Mouse (Mus musculus) testis, postnatal 14 days (tissue): ENCODE data around the gene Ewsr1.
"Not testable (repeated sequence)": the region's sequence is repeated elsewhere in the genome, so short reads cannot be mapped to it uniquely, and the experiment has no call there.

Experiments used
- DNase-seq: peaks from one replicate; pipeline ENCODE4 v3.0.0; 2021; ENCODE audit warnings: low spot score

Ewsr1 gene

DNA sequence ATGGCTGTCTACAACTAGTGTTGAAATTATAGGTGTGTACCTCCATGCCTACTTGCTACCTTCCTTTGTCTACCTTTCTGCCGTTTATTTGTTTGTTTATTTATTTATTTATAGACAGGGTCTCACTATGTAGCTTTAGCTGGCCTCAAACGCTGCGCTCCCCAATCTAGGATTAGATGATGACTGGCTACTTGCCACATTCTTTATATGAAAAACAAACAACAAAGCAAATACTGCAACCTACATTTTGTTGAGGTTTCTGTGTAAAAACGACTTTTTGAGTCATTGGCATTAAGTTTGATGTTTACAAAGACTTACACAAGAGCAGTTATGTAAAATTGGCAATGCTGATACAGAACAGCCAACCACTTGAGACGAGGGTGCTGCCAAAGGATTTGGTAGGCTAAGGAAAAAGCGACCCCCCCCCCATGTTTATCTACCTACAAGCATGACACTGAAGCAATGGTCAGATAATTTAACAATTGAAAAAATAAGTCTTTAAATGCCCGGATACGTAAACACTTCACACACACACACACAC, 2.5 kb downstream of the Ewsr1 start:
- no peak for DNase-seq

DNA sequence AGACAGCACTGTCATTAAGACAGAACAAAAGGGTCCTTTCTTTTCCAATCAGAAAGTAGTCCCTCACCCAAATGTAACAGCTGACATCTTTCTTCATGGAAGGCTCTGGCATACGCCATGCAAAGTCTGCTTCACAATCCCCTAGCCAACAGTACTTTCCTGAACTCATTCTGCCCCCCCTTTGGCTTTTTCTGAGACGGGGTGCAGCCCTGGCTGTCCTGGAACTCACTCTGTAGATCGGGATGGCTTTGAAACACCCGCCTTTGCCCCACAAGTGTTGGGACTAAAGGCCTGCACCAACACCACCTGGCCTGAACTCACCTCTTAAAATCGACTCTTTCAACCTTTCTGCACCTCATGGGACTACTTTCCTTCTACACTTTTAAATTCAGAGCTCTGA, 3.2 kb downstream of the Ewsr1 start:
- DNase-seq: no peak

- DNase-seq: no peak
Observed at GRCm38 (mm10) chr11:5091706-5092105, 7.4 kb downstream of the Ewsr1 start.

GRCm38 (mm10) chr11:5089147-5089546, 9.9 kb downstream of the Ewsr1 start:
- DNase-seq: no peak

- DNase-seq: not testable (repeated sequence)
Observed at GRCm38 (mm10) chr11:5076843-5077242, 22.2 kb downstream of the Ewsr1 start.

- DNase-seq: no peak
Observed at GRCm38 (mm10) chr11:5075760-5076159, 23.3 kb downstream of the Ewsr1 start.

GRCm38 (mm10) chr11:5074882-5075281, 24.2 kb downstream of the Ewsr1 start:
- no peak for DNase-seq

- no peak for DNase-seq
Observed at GRCm38 (mm10) chr11:5068126-5068971, 30.7 kb downstream of the Ewsr1 start.

DNA sequence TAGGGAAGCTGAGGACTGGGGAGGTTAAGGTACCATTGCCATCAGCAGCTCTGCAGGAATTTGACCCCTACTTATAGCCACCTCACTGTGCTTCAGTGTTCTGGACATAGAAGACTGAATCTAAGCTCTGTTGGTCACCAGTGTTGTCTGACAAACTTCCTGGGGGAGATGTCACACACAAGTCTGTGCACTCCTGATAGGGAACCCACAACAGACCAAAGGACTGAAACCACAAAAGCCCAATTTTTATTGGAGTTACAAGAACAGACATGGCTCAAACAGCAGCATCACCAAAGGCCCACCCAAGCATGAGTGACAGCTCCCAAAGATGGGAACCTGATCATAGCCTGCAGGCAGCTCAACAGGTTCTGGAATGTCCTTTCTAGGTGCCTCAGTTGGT, 32.0 kb downstream of the Ewsr1 start:
- DNase-seq: no peak

DNA sequence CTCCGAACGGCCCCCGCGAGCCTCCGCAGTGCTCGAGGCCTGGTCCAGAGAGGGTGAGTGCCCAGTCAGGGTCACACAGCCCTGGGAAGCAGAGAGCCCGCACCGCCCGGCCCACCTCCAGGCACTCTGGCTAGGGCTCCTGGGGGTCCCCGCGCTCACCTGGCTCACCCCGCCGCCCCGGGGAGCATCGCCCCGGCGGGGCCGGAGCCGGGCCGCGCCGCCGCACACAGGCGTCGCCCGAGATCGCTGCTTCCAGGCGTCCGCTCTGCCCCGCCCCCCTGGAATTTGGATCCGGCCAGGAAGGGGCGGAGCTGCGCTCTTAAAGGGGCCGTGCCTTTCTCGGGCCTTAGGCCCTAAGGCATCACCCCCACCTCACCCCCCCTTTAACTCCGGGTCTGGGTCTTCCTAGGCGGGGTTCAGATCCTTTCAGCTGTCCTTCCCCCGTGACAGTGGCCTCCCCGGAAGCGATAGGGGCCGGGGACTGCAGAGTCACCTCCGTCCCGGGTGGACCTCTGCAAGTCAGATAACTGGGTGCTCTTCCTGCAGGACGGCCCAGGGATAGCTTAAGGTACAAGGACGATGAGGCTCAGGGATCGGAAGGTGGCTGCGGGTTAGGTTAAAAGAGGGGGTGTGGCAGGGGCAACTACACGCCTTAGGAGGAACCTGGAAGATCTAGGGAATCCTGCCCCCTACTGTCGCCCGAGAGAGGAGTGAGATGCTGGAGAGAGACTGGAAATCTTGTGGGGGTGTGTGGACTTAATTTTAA, 33.8 kb downstream of the Ewsr1 start, which contains the start of gene Gas2l1:
TSS of gene Gas2l1 (minus strand) at position 272 of the 766 bp plus-strand sequence.
- peak; percentile 89 for DNase-seq

DNA sequence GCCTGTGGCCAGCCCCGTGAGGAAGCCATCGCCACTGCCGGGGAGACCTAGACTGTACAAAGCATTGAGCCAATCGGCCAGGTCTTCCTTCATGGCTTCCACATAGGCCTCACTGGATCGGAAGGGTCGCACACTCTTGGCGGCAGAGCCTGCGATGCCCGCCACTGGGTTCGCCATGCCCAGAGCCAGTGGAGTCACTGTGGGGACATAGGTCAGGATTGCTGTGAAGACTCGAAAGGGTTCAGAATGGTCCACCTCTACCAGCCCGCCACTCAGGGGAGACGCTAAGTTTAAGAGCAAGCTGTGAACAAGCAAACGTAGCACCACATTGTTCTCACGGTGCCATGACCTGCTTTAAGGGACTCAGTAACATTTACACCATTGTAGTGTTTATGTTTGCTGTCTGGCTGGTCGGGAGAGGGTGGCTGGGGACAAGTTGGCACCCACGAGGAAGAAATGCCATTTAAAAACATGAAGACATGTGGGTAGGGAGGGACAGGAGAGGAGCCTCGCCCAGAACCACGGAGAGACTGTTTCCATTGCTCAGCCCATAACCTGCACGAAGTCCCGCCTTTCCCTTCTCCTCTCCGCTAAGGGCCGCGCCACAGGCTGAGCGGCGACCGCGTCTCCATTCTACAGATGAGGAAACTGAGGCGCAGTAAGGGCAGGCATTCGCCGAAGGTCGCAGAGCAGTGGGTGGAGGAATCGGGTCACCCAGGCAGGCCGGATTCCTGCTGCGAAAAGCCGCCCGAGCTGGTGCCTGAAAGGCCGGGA, 34.6 kb downstream of the Ewsr1 start:
- DNase-seq: no peak

DNA sequence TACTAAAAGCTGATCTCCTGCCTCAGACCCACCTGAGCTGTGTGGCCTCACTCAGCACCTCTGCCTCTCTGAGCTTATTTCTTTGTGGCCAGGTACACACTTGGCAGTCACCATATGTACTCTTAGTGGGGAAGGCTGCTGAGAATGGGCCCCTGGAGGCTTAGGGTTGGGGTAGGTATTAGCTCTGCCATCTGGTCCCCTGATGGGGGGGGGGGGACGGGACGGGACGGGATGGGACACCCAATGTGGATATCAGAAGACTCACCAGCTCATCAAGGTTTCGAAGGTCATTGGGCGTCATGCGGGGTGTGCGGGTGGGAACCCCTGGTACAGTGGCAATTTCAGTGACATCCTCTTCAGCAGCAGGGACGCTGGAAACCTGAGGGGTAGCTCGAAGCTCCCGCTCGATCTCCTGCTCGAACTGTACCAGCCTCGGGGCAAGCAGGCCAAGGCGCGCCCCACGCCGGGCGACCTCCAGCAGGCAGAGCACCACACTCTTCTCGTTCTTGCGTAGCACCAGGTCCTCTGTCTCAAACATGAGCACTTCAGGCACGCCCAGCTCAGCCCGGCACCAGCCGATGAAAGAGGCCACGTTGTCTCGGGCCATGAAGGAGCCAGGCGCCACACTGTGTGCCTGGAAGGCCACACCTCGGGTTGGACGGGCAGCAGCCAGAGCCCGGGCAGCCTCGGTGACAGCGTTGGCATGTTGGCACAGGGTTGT, 35.3 kb downstream of the Ewsr1 start:
- peak; percentile 52 for DNase-seq

- peak; percentile 88 for DNase-seq
Observed at GRCm38 (mm10) chr11:5062860-5063505, 36.1 kb downstream of the Ewsr1 start.

GRCm38 (mm10) chr11:5062326-5062725, 36.7 kb downstream of the Ewsr1 start:
- peak; percentile 58 for DNase-seq

- DNase-seq: peak; percentile 91
Observed at GRCm38 (mm10) chr11:5061413-5062139, 37.5 kb downstream of the Ewsr1 start.

GRCm38 (mm10) chr11:5060756-5061412, 38.2 kb downstream of the Ewsr1 start:
- DNase-seq: no peak

- DNase-seq: peak; percentile 76
Observed at GRCm38 (mm10) chr11:5059704-5060156, 39.3 kb downstream of the Ewsr1 start.

- peak; percentile 45 for DNase-seq
Observed at GRCm38 (mm10) chr11:5059230-5059629, 39.8 kb downstream of the Ewsr1 start.

- no peak for DNase-seq
Observed at GRCm38 (mm10) chr11:5058783-5059182, 40.3 kb downstream of the Ewsr1 start.
